Mouse (Mus musculus): ENCODE data around the gene Slc10a7. TPM values are rescaled to one million over a fixed set of nuclear protein-coding genes. Genes with fewer than 3 reads are reported as not detected.
"Not testable (repeated sequence)": the region's sequence is repeated elsewhere in the genome, so short reads cannot be mapped to it uniquely, and the experiment has no call there.

Gene Slc10a7
- polyA plus RNA-seq, 1 experiment from 2014 or later: 7.3 TPM

DNA sequence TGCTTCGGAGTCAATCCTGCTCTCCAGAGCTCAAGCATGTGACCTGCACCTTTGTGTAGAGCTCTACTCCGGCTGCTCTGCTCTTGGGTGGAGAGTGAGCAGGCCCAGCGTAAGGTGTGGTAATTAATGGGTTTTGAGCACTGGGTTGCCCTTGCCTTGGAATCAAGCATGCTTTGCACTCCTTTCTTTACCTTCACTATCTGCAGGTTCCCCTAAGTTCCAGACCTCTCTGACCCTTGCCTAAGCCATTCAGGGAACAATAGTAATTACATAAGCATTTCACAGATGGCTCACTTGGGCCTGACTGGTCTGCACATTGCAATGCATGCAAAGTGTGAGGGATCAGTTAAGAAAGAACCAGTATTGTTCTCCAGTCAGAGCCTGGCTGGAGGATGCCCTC, 28.6 kb downstream of the Slc10a7 start:
- Histone ChIP-seq H3K9me3 (ENCODE audit: control insufficient read depth, low read length) (no peaks in the 10 kb centered on the region), H3K4me3 (ENCODE audit: low read depth, low read length) (no peak overlapping the region), H3K4me1 (ENCODE audit: control insufficient read depth, insufficient read depth, low read length) (no peaks in the 10 kb centered on the region), H3K9ac (ENCODE audit: low read length) (no peak overlapping the region), H3K27ac (ENCODE audit: low read depth, low read length) (no peak overlapping the region), H3K4me2 (no peak overlapping the region), H3K36me3 (ENCODE audit: control insufficient read depth, insufficient read depth, low read length) (no peaks in the 10 kb centered on the region), H3K27me3 (ENCODE audit: control insufficient read depth, insufficient read depth, low read length) (no peaks in the 10 kb centered on the region)
- ATAC-seq (ENCODE audit: low FRiP score) (no peak), DNase-seq (ENCODE audit: low spot score, missing footprints) (no peak)
- 93% methylated on average over 3 of the region's 3 CpGs for WGBS

DNA sequence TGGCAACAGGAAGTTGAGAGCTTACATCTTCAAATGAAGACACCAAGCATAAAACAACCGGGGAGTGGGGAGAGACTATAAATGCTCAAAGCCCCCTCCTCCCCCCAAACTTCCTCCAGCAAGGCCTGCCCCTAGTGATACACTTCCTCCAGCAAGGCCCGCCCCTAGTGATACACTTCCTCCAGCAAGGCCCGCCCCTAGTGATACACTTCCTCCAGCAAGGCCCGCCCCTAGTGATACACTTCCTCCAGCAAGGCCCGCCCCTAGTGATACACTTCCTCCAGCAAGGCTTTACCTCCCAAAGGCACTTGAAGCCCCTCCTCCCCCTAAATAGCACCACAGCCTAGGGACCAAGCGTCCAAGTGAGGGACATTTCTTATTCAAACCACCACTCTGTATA, 33.5 kb downstream of the Slc10a7 start:
- H3K4me3 ChIP-seq (ENCODE audit: low read depth, low read length); H3K9ac ChIP-seq (ENCODE audit: low read length); H3K27ac ChIP-seq (ENCODE audit: low read depth, low read length); H3K4me1 ChIP-seq (ENCODE audit: control insufficient read depth, insufficient read depth, low read length); H3K27me3 ChIP-seq (ENCODE audit: control insufficient read depth, insufficient read depth, low read length); H3K4me2 ChIP-seq; H3K9me3 ChIP-seq (ENCODE audit: control insufficient read depth, low read length); DNase-seq (ENCODE audit: low spot score, missing footprints); ATAC-seq (ENCODE audit: low FRiP score); H3K36me3 ChIP-seq (ENCODE audit: control insufficient read depth, insufficient read depth, low read length): not testable (repeated sequence)
- 92% methylated on average over 3 of the region's 6 CpGs for WGBS

DNA sequence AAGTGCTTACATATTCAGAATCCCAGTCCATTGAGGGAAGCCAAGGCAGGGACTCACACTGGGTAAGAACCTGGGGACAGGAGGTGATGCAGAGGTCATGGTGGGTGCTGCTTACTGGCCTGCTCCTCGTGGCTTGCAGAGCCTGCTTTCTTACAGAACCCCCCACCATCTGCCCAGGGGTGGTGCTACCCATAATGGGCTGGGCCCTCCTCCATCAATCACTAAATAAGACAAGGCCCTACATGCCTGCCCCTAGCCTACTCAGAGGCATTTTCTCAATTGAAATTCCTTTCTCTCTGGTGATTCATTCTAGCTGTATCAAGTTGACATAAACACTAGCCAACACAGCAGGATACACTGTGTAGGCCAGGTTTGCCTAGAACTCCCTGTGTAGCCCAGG, 34.5 kb downstream of the Slc10a7 start:
- no peak overlapping the region for H3K4me2 ChIP-seq
- DNase-seq (ENCODE audit: low spot score, missing footprints) (no peak), ATAC-seq (ENCODE audit: low FRiP score) (no peak)
- H3K4me3 ChIP-seq (ENCODE audit: low read depth, low read length): no peak overlapping the region
- H3K36me3 ChIP-seq (ENCODE audit: control insufficient read depth, insufficient read depth, low read length): no peaks in the 10 kb centered on the region
- no peak overlapping the region for H3K27ac ChIP-seq (ENCODE audit: low read depth, low read length)
- H3K9ac ChIP-seq (ENCODE audit: low read length): no peak overlapping the region
- WGBS: 60% methylated on average over 1 of the region's 1 CpGs
- H3K27me3 ChIP-seq (ENCODE audit: control insufficient read depth, insufficient read depth, low read length): no peaks in the 10 kb centered on the region
- H3K4me1 ChIP-seq (ENCODE audit: control insufficient read depth, insufficient read depth, low read length): no peaks in the 10 kb centered on the region
- no peaks in the 10 kb centered on the region for H3K9me3 ChIP-seq (ENCODE audit: control insufficient read depth, low read length)

DNA sequence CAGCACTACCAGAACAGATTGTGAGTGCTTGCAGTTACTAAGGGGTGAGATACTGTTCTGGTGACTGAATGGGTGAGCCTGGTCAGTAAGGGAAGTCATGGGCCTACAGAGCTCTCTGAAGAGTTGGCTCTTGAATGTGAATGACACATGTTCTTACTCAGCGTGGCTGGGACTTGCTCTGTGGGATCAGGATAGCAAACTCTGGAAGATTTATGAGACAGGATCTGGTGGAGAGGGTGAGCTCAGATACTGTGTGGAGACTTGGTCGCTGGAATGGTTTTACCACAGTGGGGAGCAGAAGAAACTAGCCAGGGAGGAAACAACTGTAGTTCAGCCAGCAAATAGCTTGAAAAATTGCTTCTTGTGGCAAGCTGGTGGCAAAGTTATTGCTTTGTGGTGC, 35.4 kb downstream of the Slc10a7 start:
- Histone ChIP-seq H3K4me3 (ENCODE audit: low read depth, low read length) (no peak overlapping the region), H3K9ac (ENCODE audit: low read length) (no peak overlapping the region), H3K9me3 (ENCODE audit: control insufficient read depth, low read length) (no peaks in the 10 kb centered on the region), H3K4me1 (ENCODE audit: control insufficient read depth, insufficient read depth, low read length) (no peaks in the 10 kb centered on the region), H3K36me3 (ENCODE audit: control insufficient read depth, insufficient read depth, low read length) (no peaks in the 10 kb centered on the region), H3K4me2 (no peak overlapping the region), H3K27me3 (ENCODE audit: control insufficient read depth, insufficient read depth, low read length) (no peaks in the 10 kb centered on the region), H3K27ac (ENCODE audit: low read depth, low read length) (no peak overlapping the region)
- DNase-seq (ENCODE audit: low spot score, missing footprints) (no peak), ATAC-seq (ENCODE audit: low FRiP score) (no peak)
- WGBS: 74% methylated on average over 2 of the region's 2 CpGs

DNA sequence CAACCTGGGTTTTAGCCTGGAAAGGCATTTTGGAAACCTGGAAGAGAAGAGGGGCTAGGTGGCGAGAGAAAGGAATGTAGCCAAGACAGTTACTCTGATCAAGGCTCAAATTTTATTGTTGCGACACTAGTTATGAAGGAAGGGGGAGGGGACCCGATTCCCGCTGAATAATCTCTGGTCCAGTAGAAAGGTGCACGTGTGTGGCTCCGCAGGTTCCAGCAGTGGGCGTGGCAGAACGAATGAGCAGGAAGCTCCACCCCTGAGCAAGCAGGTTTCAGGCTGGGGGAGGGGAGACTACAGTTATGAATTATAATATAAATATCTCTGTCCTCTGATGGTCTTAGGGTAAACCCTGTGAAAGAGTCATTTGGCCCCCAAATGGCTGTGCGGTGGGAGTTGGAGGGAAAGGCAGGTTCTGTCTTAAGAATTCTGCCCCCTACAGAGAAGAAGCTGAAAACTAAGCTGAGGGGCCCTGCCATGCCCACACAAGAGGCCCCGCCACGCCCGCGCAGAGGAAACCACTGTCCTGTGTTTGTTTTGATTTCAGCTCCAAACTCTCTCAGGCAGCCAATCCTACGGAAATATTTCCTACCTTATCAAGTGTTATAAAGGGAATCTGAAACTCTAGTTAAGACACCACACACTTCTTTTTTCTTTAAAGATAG, 36.1 kb downstream of the Slc10a7 start:
- 25% methylated on average over 7 of the region's 14 CpGs for WGBS
- ATAC-seq (ENCODE audit: low FRiP score); H3K9ac ChIP-seq (ENCODE audit: low read length); H3K4me1 ChIP-seq (ENCODE audit: control insufficient read depth, insufficient read depth, low read length); H3K27ac ChIP-seq (ENCODE audit: low read depth, low read length); H3K27me3 ChIP-seq (ENCODE audit: control insufficient read depth, insufficient read depth, low read length); DNase-seq (ENCODE audit: low spot score, missing footprints); H3K4me3 ChIP-seq (ENCODE audit: low read depth, low read length); H3K36me3 ChIP-seq (ENCODE audit: control insufficient read depth, insufficient read depth, low read length); H3K4me2 ChIP-seq; H3K9me3 ChIP-seq (ENCODE audit: control insufficient read depth, low read length): not testable (repeated sequence)

DNA sequence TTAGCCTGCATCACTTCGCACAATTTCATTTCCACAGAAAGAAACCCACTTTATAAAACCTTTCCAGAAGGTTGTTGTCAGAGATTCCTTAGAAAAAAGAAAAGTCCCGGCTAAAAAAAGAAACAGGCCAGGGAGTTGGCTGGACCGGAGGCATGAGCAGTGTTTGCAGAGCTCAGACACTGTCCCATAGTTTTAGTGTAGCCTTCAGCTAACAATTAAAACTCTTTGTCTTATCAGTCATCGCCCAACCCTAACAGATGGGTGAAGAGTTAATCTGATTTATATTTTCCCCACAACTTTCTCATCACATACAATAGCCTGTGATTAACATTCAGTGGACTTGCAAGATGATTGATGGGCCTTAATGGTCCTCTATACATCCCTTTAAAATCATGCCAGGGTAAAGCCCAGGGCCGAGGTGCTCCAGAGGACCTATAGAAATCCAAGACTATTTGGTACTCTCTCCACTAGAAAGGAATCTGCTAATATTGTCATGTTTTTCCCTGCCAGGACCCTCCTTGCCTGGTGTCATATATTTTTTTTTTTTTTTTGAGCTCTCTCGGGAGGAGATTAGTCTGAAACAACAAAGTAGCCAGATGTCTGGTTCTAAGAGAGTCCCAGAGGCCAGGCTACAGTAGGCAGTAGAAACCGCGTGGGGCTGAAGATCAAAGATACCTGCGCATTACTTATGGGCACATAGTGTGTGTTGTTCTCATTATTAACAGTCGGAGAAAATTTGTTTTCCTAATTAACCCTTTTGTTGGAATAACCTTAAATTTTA, 41.0 kb downstream of the Slc10a7 start:
- H3K27me3 ChIP-seq (ENCODE audit: control insufficient read depth, insufficient read depth, low read length): no peaks in the 10 kb centered on the region
- 60% methylated on average over 10 of the region's 10 CpGs for WGBS
- no peak overlapping the region for H3K4me3 ChIP-seq (ENCODE audit: low read depth, low read length)
- no peaks in the 10 kb centered on the region for H3K9me3 ChIP-seq (ENCODE audit: control insufficient read depth, low read length)
- H3K36me3 ChIP-seq (ENCODE audit: control insufficient read depth, insufficient read depth, low read length): no peaks in the 10 kb centered on the region
- H3K9ac ChIP-seq (ENCODE audit: low read length): no peak overlapping the region
- H3K4me2 ChIP-seq: no peak overlapping the region
- peak; percentile 76 for ATAC-seq (ENCODE audit: low FRiP score)
- no peak for DNase-seq (ENCODE audit: low spot score, missing footprints)
- peak overlapping the region; percentile 2; the same call in 1 of the 2 replicates for H3K27ac ChIP-seq (ENCODE audit: low read depth, low read length)
- peaks cover 7% of the 10 kb centered on the region; the same call in 1 of the 2 replicates for H3K4me1 ChIP-seq (ENCODE audit: control insufficient read depth, insufficient read depth, low read length)

DNA sequence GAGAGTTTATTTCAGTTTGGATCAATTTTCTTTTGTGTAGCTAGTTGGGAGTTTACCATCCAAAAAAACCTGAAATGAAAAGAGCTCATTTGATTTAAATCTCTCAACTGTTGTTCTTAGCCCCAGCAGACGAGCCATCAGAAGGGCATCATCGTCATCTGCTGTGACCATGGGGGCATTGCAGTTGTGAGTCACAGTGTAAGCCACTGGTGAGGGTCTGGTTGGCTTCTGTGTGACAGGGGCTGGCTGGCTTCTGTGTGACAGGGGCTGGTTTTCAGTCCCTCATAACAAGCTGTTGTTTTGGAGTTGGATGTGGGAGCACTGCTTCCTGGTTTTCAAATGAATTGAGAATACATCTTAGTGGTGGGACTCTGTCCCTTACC, 41.6 kb downstream of the Slc10a7 start:
- Histone ChIP-seq H3K9ac (ENCODE audit: low read length) (no peak overlapping the region), H3K27ac (ENCODE audit: low read depth, low read length) (no peak overlapping the region), H3K36me3 (ENCODE audit: control insufficient read depth, insufficient read depth, low read length) (no peaks in the 10 kb centered on the region), H3K4me3 (ENCODE audit: low read depth, low read length) (no peak overlapping the region), H3K27me3 (ENCODE audit: control insufficient read depth, insufficient read depth, low read length) (no peaks in the 10 kb centered on the region), H3K9me3 (ENCODE audit: control insufficient read depth, low read length) (no peaks in the 10 kb centered on the region), H3K4me1 (ENCODE audit: control insufficient read depth, insufficient read depth, low read length) (peaks cover 7% of the 10 kb centered on the region; the same call in 1 of the 2 replicates), H3K4me2 (no peak overlapping the region)
- DNase-seq (ENCODE audit: low spot score, missing footprints) (no peak), ATAC-seq (ENCODE audit: low FRiP score) (peak; percentile 63; the same call in 1 of the 2 replicates)
- WGBS: 56% methylated on average over 2 of the region's 2 CpGs

DNA sequence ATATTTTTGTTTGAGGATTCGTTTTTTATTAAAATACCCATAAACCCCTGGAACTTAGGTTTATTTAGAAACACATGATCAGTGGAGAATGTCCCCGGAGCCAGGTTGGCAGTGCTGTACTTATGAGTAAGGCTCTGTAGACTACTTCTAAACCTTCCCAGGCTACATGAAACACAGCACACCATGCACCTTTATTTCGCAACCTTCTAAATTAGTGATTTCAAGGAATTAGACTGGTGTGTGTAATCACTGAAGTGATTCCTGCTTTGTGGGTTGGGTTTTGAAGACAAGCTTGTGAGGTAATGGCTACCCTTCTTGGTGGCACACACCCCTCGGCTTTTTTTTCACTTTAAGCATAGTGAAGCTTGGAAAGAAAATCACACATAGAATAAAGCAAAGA, 46.7 kb downstream of the Slc10a7 start:
- no peak for ATAC-seq (ENCODE audit: low FRiP score)

DNA sequence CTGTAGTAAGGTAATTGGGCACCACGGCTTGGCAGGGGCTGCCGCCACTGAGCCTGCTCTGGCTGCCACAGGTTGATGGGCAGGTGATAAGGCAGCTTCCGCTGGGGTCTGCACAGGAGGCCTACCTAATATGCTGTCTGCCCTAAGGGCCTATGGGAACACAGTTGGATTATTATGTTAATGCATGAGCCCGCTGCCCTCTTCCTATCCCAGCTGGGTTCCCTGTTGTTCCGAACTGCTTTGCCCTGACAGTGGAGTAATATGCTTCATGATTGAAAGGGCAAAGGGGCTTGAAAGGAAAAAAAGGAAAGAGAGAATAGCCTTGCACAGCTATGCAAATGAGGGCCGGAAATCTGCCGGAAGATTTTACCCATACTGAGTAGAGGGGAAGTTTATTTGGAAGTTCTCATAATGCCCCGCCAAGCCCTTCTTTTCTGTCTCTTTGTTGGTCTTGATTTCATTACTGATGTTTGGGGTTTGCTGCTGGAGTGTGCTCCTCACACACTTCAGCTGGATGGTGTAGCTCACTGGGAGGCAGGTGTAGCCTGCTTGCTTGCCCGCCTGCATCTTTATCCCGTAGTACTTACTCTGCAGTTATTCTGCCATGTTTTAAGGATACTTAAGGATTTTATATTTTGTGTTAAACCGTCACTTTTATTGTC, 47.8 kb downstream of the Slc10a7 start:
- Histone ChIP-seq H3K27me3 (ENCODE audit: control insufficient read depth, insufficient read depth, low read length) (no peaks in the 10 kb centered on the region), H3K9me3 (ENCODE audit: control insufficient read depth, low read length) (no peaks in the 10 kb centered on the region), H3K4me1 (ENCODE audit: control insufficient read depth, insufficient read depth, low read length) (peaks cover 14% of the 10 kb centered on the region), H3K27ac (ENCODE audit: low read depth, low read length) (peak overlapping the region; percentile 61), H3K9ac (ENCODE audit: low read length) (no peak overlapping the region), H3K4me2 (peak overlapping the region; percentile 29), H3K36me3 (ENCODE audit: control insufficient read depth, insufficient read depth, low read length) (no peaks in the 10 kb centered on the region; the same call in 1 of the 2 replicates), H3K4me3 (ENCODE audit: low read depth, low read length) (no peak overlapping the region)
- peak; percentile 89 for DNase-seq (ENCODE audit: low spot score, missing footprints)
- peak; percentile 88 for ATAC-seq (ENCODE audit: low FRiP score)
- 20% methylated on average over 11 of the region's 11 CpGs for WGBS

More for the DNA sequence above, 46.7 kb downstream of the Slc10a7 start:
- Histone ChIP-seq H3K4me2 (no peak overlapping the region), H3K27me3 (ENCODE audit: control insufficient read depth, insufficient read depth, low read length) (no peaks in the 10 kb centered on the region), H3K9me3 (ENCODE audit: control insufficient read depth, low read length) (no peaks in the 10 kb centered on the region), H3K4me1 (ENCODE audit: control insufficient read depth, insufficient read depth, low read length) (peaks cover 14% of the 10 kb centered on the region), H3K27ac (ENCODE audit: low read depth, low read length) (no peak overlapping the region), H3K9ac (ENCODE audit: low read length) (no peak overlapping the region), H3K36me3 (ENCODE audit: control insufficient read depth, insufficient read depth, low read length) (no peaks in the 10 kb centered on the region), H3K4me3 (ENCODE audit: low read depth, low read length) (no peak overlapping the region)
- no peak for DNase-seq (ENCODE audit: low spot score, missing footprints)
- WGBS: 86% methylated on average over 4 of the region's 4 CpGs
